ENCODE assay signal across 20 mouse cellular contexts in genomic region chr15:62813093-62813492, GRCm38 (mm10).
DNase-seq lines count a peak whose midpoint lies in the region; ATAC-seq and TF ChIP-seq lines count a peak whose summit lies in the region.
"Had no signal": no experiment of that assay in that cellular context is flagged by ENCODE, and none has a peak within 500 bp of the region (broad histone marks: within the 10 kb centered on the region; RNA-seq: fewer than 3 reads in every experiment).

No protein-coding gene starts in this region.

- no peaks in the 10 kb centered on the region for H3K4me1 ChIP-seq in hindbrain, postnatal 0 days (ENCODE audit: insufficient read depth, low read length)
- no peaks in the 10 kb centered on the region for H3K4me1 ChIP-seq in hindbrain, embryonic 13.5 days (replicated peaks)
- H3K4me1 ChIP-seq in ES-E14 (ENCODE audit: control insufficient read depth in 2 of 2, insufficient read depth in 2 of 2, low read length in 2 of 2, poor library complexity in 1 of 2) = no peaks in the 10 kb centered on the region
- H3K4me1 ChIP-seq: hindbrain, embryonic 10.5 days; kidney, embryonic 15.5 days had no signal

- ATAC-seq in hindbrain, postnatal 0 days = no peak
- ATAC-seq in hindbrain, embryonic 13.5 days (ENCODE audit: low FRiP score) = no peak
- ATAC-seq: midbrain, embryonic 16.5 days had no signal

- no peaks in the 10 kb centered on the region for H3K9me3 ChIP-seq in hindbrain, postnatal 0 days (ENCODE audit: low read length)
- no peaks in the 10 kb centered on the region for H3K9me3 ChIP-seq in hindbrain, embryonic 13.5 days
- H3K9me3 ChIP-seq in ES-E14 (ENCODE audit: control insufficient read depth, insufficient read depth, low read depth, low read length) = no peaks in the 10 kb centered on the region
- H3K9me3 ChIP-seq: G1E; hindbrain, embryonic 10.5 days; kidney, embryonic 15.5 days had no signal

- no peak overlapping the region for H3K4me2 ChIP-seq in hindbrain, postnatal 0 days (ENCODE audit: low read depth, low read length)
- H3K4me2 ChIP-seq in hindbrain, embryonic 13.5 days = no peak overlapping the region
- H3K4me2 ChIP-seq: kidney, embryonic 15.5 days had no signal

- H3K27ac ChIP-seq in hindbrain, postnatal 0 days = no peak overlapping the region
- no peak overlapping the region for H3K27ac ChIP-seq in hindbrain, embryonic 13.5 days
- no peak overlapping the region for H3K27ac ChIP-seq in ES-E14 (ENCODE audit: insufficient read depth, low read depth, low read length, poor library complexity, severe bottlenecking)
- H3K27ac ChIP-seq: hindbrain, embryonic 10.5 days; kidney, embryonic 15.5 days had no signal

- no peaks in the 10 kb centered on the region for H3K27me3 ChIP-seq in hindbrain, postnatal 0 days (ENCODE audit: insufficient read depth, low read length)
- H3K27me3 ChIP-seq in hindbrain, embryonic 13.5 days = no peaks in the 10 kb centered on the region
- H3K27me3 ChIP-seq: kidney, embryonic 15.5 days had no signal

- H3K36me3 ChIP-seq in hindbrain, postnatal 0 days (ENCODE audit: insufficient read depth, low read length) = no peaks in the 10 kb centered on the region
- no peaks in the 10 kb centered on the region for H3K36me3 ChIP-seq in hindbrain, embryonic 13.5 days
- no peaks in the 10 kb centered on the region for H3K36me3 ChIP-seq in ES-E14 (ENCODE audit: control insufficient read depth, insufficient read depth, low read length, poor library complexity, severe bottlenecking)
- H3K36me3 ChIP-seq: G1E; hindbrain, embryonic 10.5 days; kidney, embryonic 15.5 days had no signal

- in situ Hi-C loops in ES-E14 (cut with MboI; ENCODE audit: low sequenced_read_pairs in 2 of 2, unreplicated experiment in 2 of 2) = loop anchor here in 1 of 2 experiments (25.0 kb wide), 1 partner anchor 851 kb away; no protein-coding TSS in a partner anchor

- no peak for DNase-seq in hindbrain, postnatal 0 days (ENCODE audit: low spot score)
- peak; percentile 26 for DNase-seq in 3T3-L1 (ENCODE audit: low read depth, low spot score)
- no peak for DNase-seq in ES-E14 (ENCODE audit: low read depth, low spot score)
- DNase-seq in c-Kit-positive CD71-positive TER-119-positive erythroid progenitor cells, embryonic 14.5 days (ENCODE audit: low spot score) = peak; percentile 2
- no peak for DNase-seq in gastrocnemius, adult 8-10 months (ENCODE audit: low spot score in 2 of 2)
- no peak for DNase-seq in adrenal gland, adult (ENCODE audit: inconsistent age in 2 of 2, low spot score in 1 of 2)
- DNase-seq: adrenal gland, adult 8-10 months; B cell, adult 2 months; cerebellum, postnatal 25 days; embryo, embryonic 11 days; gastrocnemius, postnatal 36 days; kidney, postnatal 4 days; lung, adult 2 months; lung, postnatal 36 days; right cerebral cortex, postnatal 25 days had no signal

- no peak overlapping the region for H3K9ac ChIP-seq in hindbrain, postnatal 0 days (replicated peaks; ENCODE audit: low read length)
- no peak overlapping the region for H3K9ac ChIP-seq in hindbrain, embryonic 13.5 days
- no peak overlapping the region for H3K9ac ChIP-seq in ES-E14 (ENCODE audit: insufficient read depth, low read depth, low read length, poor library complexity, severe bottlenecking)
- H3K9ac ChIP-seq: kidney, embryonic 15.5 days had no signal

- 0 out of 2 replicates have a peak, but pooled peaks have one; percentile 4 for TF ChIP-seq CTCF in hindbrain, postnatal 0 days (IDR thresholded peaks at IDR 0.05; ENCODE audit: low read depth)

- H3K4me3 ChIP-seq in hindbrain, postnatal 0 days (ENCODE audit: low read length) = no peak overlapping the region
- H3K4me3 ChIP-seq in hindbrain, embryonic 13.5 days = no peak overlapping the region
- H3K4me3 ChIP-seq in ES-E14 (ENCODE audit: insufficient read depth in 1 of 2, low read depth in 1 of 2, low read length in 2 of 2, poor library complexity in 1 of 2, severe bottlenecking in 1 of 2) = no peak overlapping the region
- H3K4me3 ChIP-seq: hindbrain, embryonic 10.5 days; kidney, embryonic 15.5 days had no signal

- WGBS in hindbrain, postnatal 0 days = 86% methylated on average over 1 of the region's 1 CpGs
- WGBS in hindbrain, embryonic 13.5 days = 86% methylated on average over 1 of the region's 1 CpGs

TF ChIP-seq in ES-E14, 5 proteins besides CTCF, POLR2A, EP300 and RAD21:
- no peak for TF ChIP-seq CHD2 (IDR thresholded peaks at IDR 0.05; ENCODE audit: low read depth, low read length)
- peak; percentile 40; the same call in 1 of the 2 replicates for TF ChIP-seq ZC3H11A (IDR thresholded peaks at IDR 0.05; ENCODE audit: borderline replicate concordance, low read depth, low read length)

Comparison
In these comparisons a context has a peak if more than half of its experiments do, and no peak if none do; other contexts are left out.
1. DNase-seq: peak in 3T3-L1 (single experiment) and c-Kit-positive CD71-positive TER-119-positive erythroid progenitor cells, embryonic 14.5 days (single experiment); none in hindbrain, postnatal 0 days (single experiment), ES-E14 (single experiment), gastrocnemius, adult 8-10 months (0 of 2) and adrenal gland, adult (0 of 2).